Mouse (Mus musculus) lung, embryonic 15.5 days (tissue): Measurements from ENCODE around the gene Fam171a2. TPM values are rescaled to one million over a fixed set of nuclear protein-coding genes. Genes with fewer than 3 reads are reported as not detected.
A peak's percentile ranks its signal among the peaks of the same experiment; 100 is the strongest.
"Not testable (repeated sequence)": the region's sequence is repeated elsewhere in the genome, so short reads cannot be mapped to it uniquely, and the experiment has no call there.

Experiments
- ATAC-seq: fragments of 200-750 bp; cut with Nextera tagmentation; 2 replicates; pipeline ENCODE4 v1.8.0; 2017; ENCODE audit warnings: moderate number of reproducible peaks, borderline replicate concordance; ENCODE audit not compliant: low FRiP score, low TSS enrichment; ENCODE audit errors: extremely low read depth
- H3K27ac ChIP-seq: fragments of 300-500 bp; sonication (generic); 2 replicates; pipeline ENCODE4 v1.5.1; 2015; ENCODE audit warnings: moderate library complexity, mild to moderate bottlenecking, inconsistent platforms
- H3K27me3 ChIP-seq: fragments of 300-500 bp; sonication (generic); 2 replicates; pipeline ENCODE4 v1.6.1; 2015; ENCODE audit warnings: inconsistent platforms
- H3K36me3 ChIP-seq: fragments of 300-500 bp; sonication (generic); 2 replicates; pipeline ENCODE4 v1.6.1; 2015; ENCODE audit warnings: inconsistent platforms
- H3K4me1 ChIP-seq: fragments of 300-500 bp; sonication (generic); 2 replicates; pipeline ENCODE4 v1.6.1; 2015; ENCODE audit warnings: inconsistent platforms
- H3K4me2 ChIP-seq: fragments of 300-500 bp; sonication (generic); 2 replicates; pipeline ENCODE4 v1.6.1; 2015; ENCODE audit warnings: inconsistent platforms, mild to moderate bottlenecking, moderate library complexity
- H3K4me3 ChIP-seq: fragments of 300-500 bp; sonication (generic); 2 replicates; pipeline ENCODE4 v1.5.1; 2015; ENCODE audit warnings: mild to moderate bottlenecking, inconsistent platforms
- H3K9ac ChIP-seq: fragments of 300-500 bp; sonication (generic); 2 replicates; pipeline ENCODE4 v1.6.1; 2015; ENCODE audit warnings: inconsistent platforms
- H3K9me3 ChIP-seq: fragments of 300-500 bp; sonication (generic); 2 replicates; pipeline ENCODE4 v1.6.1; 2016; ENCODE audit warnings: inconsistent platforms
- WGBS: fragments of 180-500 bp; shearing (Covaris S2); methylation state at CpG from one replicate; pipeline ENCODE4 v1.1.7; 2015; 5-methylcytosine and 5-hydroxymethylcytosine counted together
- polyA plus RNA-seq: library from polyadenylated mRNA; unstranded; fragments of >200 nt; fragmentation: Nextera tagmentation; extraction: Ambion mirVana; gene quantifications from 2 replicates; pipeline ENCODE4 v1.2.1, GENCODE M21; 2015

Fam171a2 gene
- polyA plus RNA-seq, 1 experiment from 2014 or later: 4.7 TPM

GRCm38 (mm10) chr11:102415034-102415802 lies 32.3 kb downstream of the Fam171a2 start:
- Histone ChIP-seq H3K9ac (no peak overlapping the region), H3K4me3 (no peak overlapping the region), H3K27me3 (no peaks in the 10 kb centered on the region), H3K36me3 (no peaks in the 10 kb centered on the region), H3K4me1 (peaks cover 9% of the 10 kb centered on the region), H3K27ac (no peak overlapping the region), H3K4me2 (no peak overlapping the region), H3K9me3 (no peaks in the 10 kb centered on the region)
- 63% methylated on average over 10 of the region's 10 CpGs for WGBS
- no peak for ATAC-seq

- Histone ChIP-seq H3K9me3 (no peaks in the 10 kb centered on the region), H3K36me3 (no peaks in the 10 kb centered on the region), H3K4me1 (peaks cover 19% of the 10 kb centered on the region), H3K9ac (no peak overlapping the region), H3K27ac (no peak overlapping the region), H3K4me3 (no peak overlapping the region), H3K4me2 (no peak overlapping the region), H3K27me3 (no peaks in the 10 kb centered on the region)
- 70% methylated on average over 8 of the region's 8 CpGs for WGBS
- ATAC-seq: no peak
Observed at GRCm38 (mm10) chr11:102413059-102413458, 34.4 kb downstream of the Fam171a2 start.

GRCm38 (mm10) chr11:102411704-102412103 lies 35.8 kb downstream of the Fam171a2 start:
- no peaks in the 10 kb centered on the region for H3K36me3 ChIP-seq
- H3K9ac ChIP-seq: no peak overlapping the region
- H3K4me2 ChIP-seq: peak overlapping the region; percentile 9; the same call in 1 of the 2 replicates
- 6% methylated on average over 11 of the region's 11 CpGs for WGBS
- ATAC-seq: no peak
- no peaks in the 10 kb centered on the region for H3K27me3 ChIP-seq
- no peaks in the 10 kb centered on the region for H3K9me3 ChIP-seq
- peaks cover 23% of the 10 kb centered on the region for H3K4me1 ChIP-seq
- 0 out of 2 replicates have a peak overlapping the region, but pooled peaks have one; percentile 1 for H3K27ac ChIP-seq
- H3K4me3 ChIP-seq: no peak overlapping the region

- WGBS: 52% methylated on average over 3 of the region's 3 CpGs
- 0 out of 2 replicates have a peak overlapping the region, but pooled peaks have one; percentile 1 for H3K27ac ChIP-seq
- H3K9ac ChIP-seq: no peak overlapping the region
- no peak for ATAC-seq
- H3K4me2 ChIP-seq: no peak overlapping the region
- no peak overlapping the region for H3K4me3 ChIP-seq
- H3K9me3 ChIP-seq: no peaks in the 10 kb centered on the region
- H3K4me1 ChIP-seq: peaks cover 29% of the 10 kb centered on the region
- H3K27me3 ChIP-seq: no peaks in the 10 kb centered on the region
- no peaks in the 10 kb centered on the region for H3K36me3 ChIP-seq
Observed at GRCm38 (mm10) chr11:102411061-102411460, 36.4 kb downstream of the Fam171a2 start.

GRCm38 (mm10) chr11:102410345-102410744 lies 37.1 kb downstream of the Fam171a2 start:
- not testable (repeated sequence) for H3K27ac ChIP-seq, H3K36me3 ChIP-seq, H3K9ac ChIP-seq, H3K27me3 ChIP-seq, H3K9me3 ChIP-seq, H3K4me2 ChIP-seq, ATAC-seq, H3K4me3 ChIP-seq
- H3K4me1 ChIP-seq: peaks cover 37% of the 10 kb centered on the region
- 94% methylated on average over 3 of the region's 3 CpGs for WGBS

- Histone ChIP-seq H3K9me3 (no peaks in the 10 kb centered on the region), H3K27me3 (no peaks in the 10 kb centered on the region), H3K9ac (no peak overlapping the region), H3K36me3 (no peaks in the 10 kb centered on the region), H3K4me1 (peaks cover 41% of the 10 kb centered on the region), H3K27ac (no peak overlapping the region), H3K4me3 (no peak overlapping the region), H3K4me2 (no peak overlapping the region)
- no peak for ATAC-seq
- 67% methylated on average over 3 of the region's 3 CpGs for WGBS
Observed at GRCm38 (mm10) chr11:102409795-102410330, 37.6 kb downstream of the Fam171a2 start.

- H3K9me3 ChIP-seq: no peaks in the 10 kb centered on the region
- peaks cover 5% of the 10 kb centered on the region for H3K36me3 ChIP-seq
- ATAC-seq: no peak
- peak overlapping the region; percentile 85 for H3K27ac ChIP-seq
- H3K27me3 ChIP-seq: no peaks in the 10 kb centered on the region
- H3K4me1 ChIP-seq: peaks cover 47% of the 10 kb centered on the region
- H3K4me2 ChIP-seq: peak overlapping the region; percentile 82
- WGBS: 31% methylated on average over 15 of the region's 15 CpGs
- H3K4me3 ChIP-seq: peak overlapping the region; percentile 97
- H3K9ac ChIP-seq: peak overlapping the region; percentile 41; the same call in 1 of the 2 replicates
Observed at GRCm38 (mm10) chr11:102408888-102409794, 38.3 kb downstream of the Fam171a2 start.

GRCm38 (mm10) chr11:102408344-102408876 lies 39.1 kb downstream of the Fam171a2 start:
- peaks cover 12% of the 10 kb centered on the region for H3K36me3 ChIP-seq
- H3K27me3 ChIP-seq: no peaks in the 10 kb centered on the region
- no peaks in the 10 kb centered on the region for H3K9me3 ChIP-seq
- H3K9ac ChIP-seq: peak overlapping the region; percentile 67
- WGBS: under 1% methylated on average over 32 of the region's 32 CpGs
- H3K4me1 ChIP-seq: peaks cover 47% of the 10 kb centered on the region
- peak overlapping the region; percentile 97 for H3K4me3 ChIP-seq
- peak overlapping the region; percentile 82 for H3K4me2 ChIP-seq
- ATAC-seq: peak; percentile 94
- peak overlapping the region; percentile 94 for H3K27ac ChIP-seq

GRCm38 (mm10) chr11:102407834-102408215 lies 39.7 kb downstream of the Fam171a2 start, which contains the start of gene Slc25a39:
Slc25a39 (minus strand) TSS chr11:102407946.
- WGBS: under 1% methylated on average over 19 of the region's 19 CpGs
- ATAC-seq: no peak

GRCm38 (mm10) chr11:102406900-102407833 lies 40.3 kb downstream of the Fam171a2 start:
- peaks cover 25% of the 10 kb centered on the region for H3K36me3 ChIP-seq
- under 1% methylated on average over 83 of the region's 85 CpGs for WGBS
- peaks cover 47% of the 10 kb centered on the region for H3K4me1 ChIP-seq
- peak overlapping the region; percentile 97 for H3K4me3 ChIP-seq
- 0 out of 2 replicates have a peak, but pooled peaks cover 2% of the 10 kb centered on the region for H3K27me3 ChIP-seq
- peak; percentile 69 for ATAC-seq
- H3K9ac ChIP-seq: peak overlapping the region; percentile 87
- H3K27ac ChIP-seq: peak overlapping the region; percentile 94
- H3K9me3 ChIP-seq: no peaks in the 10 kb centered on the region
- peak overlapping the region; percentile 82 for H3K4me2 ChIP-seq

More at GRCm38 (mm10) chr11:102407834-102408215, 39.7 kb downstream of the Fam171a2 start, which contains the start of gene Slc25a39:
- Histone ChIP-seq H3K9ac (peak within 1 kb of the TSS; percentile 87), H3K27ac (peak within 1 kb of the TSS; percentile 94), H3K27me3 (no peaks in the 10 kb centered on the region), H3K36me3 (peaks cover 18% of the 10 kb centered on the region), H3K4me3 (peak within 1 kb of the TSS; percentile 97), H3K9me3 (no peaks in the 10 kb centered on the region), H3K4me1 (peaks cover 47% of the 10 kb centered on the region), H3K4me2 (peak within 1 kb of the TSS; percentile 82)
